Mouse (Mus musculus) bone marrow, adult 2 months (tissue): ENCODE data around the gene Nprl2.

Experiments
- CTCF ChIP-seq: fragments of 200-500 bp; IDR thresholded peaks from 2 replicates; pipeline ENCODE4 v1.5.1; 2011; ENCODE audit warnings: low read length, control low read depth; ENCODE audit not compliant: control insufficient read depth, insufficient read depth
- POLR2A ChIP-seq: fragments of 200-500 bp; IDR thresholded peaks from 2 replicates; pipeline ENCODE4 v1.6.1; 2011; ENCODE audit warnings: low read depth, mild to moderate bottlenecking, control low read depth, low read length, borderline replicate concordance; ENCODE audit not compliant: control insufficient read depth

- TF ChIP-seq CTCF, result no peak
- TF ChIP-seq POLR2A, result no peak
These were observed 8.6 kb downstream of the Nprl2 start for GRCm38 (mm10) chr9:107550491-107551116.
